Mouse (Mus musculus): ENCODE data around the gene Nfkb1. TPM values are rescaled to one million over a fixed set of nuclear protein-coding genes. Genes with fewer than 3 reads are reported as not detected.

Gene Nfkb1
- total RNA-seq, 2 experiments from 2014 or later = 19.4 to 25.4 TPM

DNA sequence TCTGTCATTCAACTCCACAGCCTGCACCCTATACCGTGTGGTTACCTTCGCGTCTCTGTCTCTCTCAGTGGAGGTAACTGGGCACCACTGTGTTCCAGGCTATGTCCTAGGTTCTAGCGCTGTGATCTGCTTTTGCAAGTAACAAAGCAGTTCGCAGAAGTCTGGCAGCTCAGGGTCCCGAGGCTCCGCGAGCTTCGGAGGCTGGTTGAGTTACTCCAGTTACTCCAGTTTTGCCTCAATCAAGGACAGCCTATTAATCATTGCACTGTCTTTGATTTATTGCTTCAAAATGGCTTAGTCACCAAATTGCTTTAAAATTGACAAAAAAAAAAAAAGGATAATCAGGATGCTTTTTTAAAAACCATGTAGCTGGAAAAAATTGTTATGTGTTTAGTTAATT lies 126.6 kb downstream of the Nfkb1 start:
- ATAC-seq (replicated peaks; ENCODE audit: low FRiP score, poor library complexity, severe bottlenecking) = no peak

DNA sequence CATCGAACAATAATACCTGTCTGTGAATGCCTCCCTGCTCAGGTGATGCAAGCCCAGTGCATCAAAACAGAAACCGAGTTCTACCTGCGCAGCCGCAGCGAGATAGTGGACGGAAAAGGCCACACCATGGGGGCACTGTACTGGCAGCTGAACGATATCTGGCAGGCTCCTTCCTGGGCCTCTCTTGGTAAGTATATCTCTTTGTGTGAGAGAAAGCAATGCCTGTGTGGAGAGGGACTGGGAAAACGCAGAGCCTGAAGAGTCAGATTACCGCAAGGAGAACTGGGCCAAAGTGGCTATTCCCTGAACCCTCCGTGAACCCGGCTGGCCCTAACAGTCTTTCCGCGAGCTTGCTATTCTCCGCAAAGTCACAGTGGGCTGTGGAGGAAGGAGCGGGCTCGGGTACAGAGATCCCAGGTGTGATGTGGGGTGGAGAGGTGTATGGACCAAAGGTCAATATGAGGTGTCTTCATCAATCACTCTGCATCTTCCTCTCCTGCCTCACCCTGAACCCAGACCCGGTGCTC lies 128.1 kb downstream of the Nfkb1 start:
- no peak for ATAC-seq (replicated peaks; ENCODE audit: low FRiP score, poor library complexity, severe bottlenecking)

DNA sequence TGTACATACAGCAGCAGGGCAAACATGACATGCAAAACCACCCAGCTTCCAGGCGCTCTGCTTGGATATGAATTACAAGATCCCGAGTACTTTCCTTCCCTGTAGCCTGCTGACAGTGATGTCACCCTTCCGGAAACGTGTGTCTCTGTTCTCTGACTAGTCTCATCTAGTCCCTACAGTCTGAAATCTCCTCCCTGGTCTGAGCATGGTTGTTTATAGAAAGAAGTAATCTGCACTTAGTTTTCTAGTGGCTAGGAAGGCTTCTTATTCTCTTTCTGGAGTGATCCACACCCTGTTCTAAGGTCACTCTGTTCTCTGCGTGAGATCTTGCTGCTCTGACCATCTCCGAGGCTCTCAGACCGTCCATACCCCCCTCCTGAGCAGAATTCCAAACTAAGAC lies 129.3 kb downstream of the Nfkb1 start:
- ATAC-seq (replicated peaks; ENCODE audit: low FRiP score, poor library complexity, severe bottlenecking) = no peak

DNA sequence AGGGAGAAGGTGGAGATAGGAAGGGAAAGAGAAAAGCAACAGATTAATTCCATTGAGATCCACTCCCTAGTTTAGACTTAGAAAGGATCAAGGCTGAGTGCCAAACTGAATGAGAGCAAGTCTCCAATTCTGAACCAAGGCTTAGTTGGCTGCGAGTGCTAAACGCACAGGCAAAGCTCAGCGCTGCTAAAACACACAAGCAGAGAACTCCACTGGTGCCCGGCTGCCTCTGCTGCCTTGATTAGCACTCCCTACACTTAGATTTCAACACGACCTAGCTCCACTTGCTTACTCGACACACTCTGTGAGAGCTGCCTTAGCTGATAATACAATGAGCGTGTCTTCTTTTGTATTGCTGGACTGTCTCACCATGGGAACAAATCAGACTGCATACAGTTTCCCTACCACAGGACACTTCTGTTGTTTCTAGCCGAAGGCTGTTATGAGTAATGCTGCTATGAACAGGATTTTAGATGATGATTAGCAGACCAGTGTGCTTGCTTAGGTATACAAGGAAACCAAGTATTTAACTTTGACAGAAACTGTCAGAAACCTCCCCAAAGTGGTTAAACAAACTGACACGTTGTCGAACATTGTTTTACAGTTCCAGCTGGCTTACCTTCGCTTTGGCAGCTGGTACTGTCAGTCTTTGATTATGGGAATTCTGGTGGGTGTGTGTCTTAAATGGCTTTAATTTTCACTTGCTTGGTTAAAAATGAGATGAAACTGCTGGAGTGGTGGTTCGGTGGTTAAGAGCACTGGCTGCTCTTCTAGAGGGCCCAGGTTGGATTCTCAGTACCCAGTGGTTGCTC lies 134.3 kb downstream of the Nfkb1 start:
- ATAC-seq (replicated peaks; ENCODE audit: low FRiP score, poor library complexity, severe bottlenecking) = no peak

DNA sequence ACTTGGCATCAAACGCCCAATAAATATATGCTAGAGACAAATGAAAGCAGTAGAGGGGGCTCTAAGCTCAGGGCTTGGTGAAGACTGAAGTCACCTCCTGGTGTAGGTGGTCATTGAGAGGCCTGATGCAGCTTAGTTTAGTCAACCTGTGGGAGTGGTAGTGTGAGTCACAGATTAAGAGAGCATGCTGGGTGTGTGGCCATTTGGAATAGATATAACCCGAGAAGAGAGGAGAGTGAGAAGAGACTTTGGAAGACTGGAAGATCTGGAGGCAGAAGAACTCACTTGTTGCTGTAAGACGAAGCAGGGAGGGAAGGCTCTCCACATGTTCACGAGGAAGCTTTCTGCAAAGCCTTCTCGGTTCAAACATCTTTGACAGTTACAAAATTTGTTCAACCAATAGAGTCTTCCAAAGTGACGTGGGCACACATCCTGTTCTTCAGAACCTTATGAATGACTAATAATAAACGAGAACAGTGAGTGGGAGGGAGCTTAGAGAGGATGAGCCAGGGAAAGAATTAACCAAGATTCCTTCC lies 135.2 kb downstream of the Nfkb1 start:
- ATAC-seq (replicated peaks; ENCODE audit: low FRiP score, poor library complexity, severe bottlenecking) = no peak

DNA sequence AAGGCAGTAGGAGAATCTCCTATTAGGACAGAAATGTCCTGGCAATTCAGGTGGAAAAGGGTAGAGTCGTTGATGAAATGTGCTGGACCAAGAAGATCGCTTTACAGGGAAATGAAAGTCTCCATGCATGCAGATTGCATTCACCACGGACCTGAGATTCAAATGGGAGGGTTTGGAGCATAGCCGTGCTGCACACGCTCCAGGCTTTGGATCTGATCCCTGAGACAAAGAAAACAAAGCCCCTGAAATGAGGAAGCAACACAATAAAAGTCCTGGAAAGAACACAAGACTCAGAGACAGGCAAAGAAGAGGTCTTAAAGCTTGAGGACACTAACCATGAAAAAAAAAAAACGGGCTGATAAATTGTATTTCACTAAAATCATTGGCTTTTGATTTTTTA lies 136.2 kb downstream of the Nfkb1 start:
- no peak for ATAC-seq (replicated peaks; ENCODE audit: low FRiP score, poor library complexity, severe bottlenecking)

DNA sequence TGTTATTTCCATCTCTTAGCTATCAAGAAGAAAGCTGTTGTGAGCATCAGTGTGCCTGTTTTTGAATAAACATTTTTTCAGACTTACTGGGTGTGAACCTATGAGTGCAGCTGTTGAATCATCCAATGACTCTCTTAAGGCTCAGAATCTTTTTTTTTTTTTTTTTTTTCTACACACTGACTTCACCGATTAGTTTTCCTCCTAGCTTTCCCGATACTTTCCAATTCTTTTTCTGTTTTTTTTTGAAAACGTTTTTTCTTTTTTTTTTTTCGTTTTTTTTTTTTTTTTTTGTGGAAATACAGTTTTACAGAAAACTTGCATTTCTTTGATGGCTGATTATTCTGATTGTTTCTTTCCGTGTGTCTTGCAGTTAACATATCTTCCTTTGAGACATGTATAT lies 138.5 kb downstream of the Nfkb1 start:
- no peak for ATAC-seq (replicated peaks; ENCODE audit: low FRiP score, poor library complexity, severe bottlenecking)

DNA sequence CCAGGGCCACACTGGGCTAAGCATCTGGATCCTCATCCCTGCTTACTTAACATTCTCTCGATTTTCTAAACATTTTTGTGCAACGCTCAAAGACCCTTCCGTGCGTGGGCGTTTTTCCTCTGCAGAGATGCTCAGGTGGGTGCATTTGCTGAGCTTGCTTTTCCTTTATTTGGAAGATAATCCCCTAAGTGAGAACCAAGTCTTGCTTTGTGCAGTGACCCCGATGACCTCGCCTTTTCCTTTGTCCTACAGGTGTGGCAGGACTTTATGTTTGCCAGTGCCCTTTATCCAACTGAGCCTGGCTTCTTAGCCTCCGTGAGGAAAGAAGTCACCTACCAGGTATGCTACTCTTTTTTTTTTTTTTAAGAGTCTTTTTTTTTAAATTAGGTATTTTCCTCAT lies 144.0 kb downstream of the Nfkb1 start:
- ATAC-seq (replicated peaks; ENCODE audit: low FRiP score, poor library complexity, severe bottlenecking) = no peak

DNA sequence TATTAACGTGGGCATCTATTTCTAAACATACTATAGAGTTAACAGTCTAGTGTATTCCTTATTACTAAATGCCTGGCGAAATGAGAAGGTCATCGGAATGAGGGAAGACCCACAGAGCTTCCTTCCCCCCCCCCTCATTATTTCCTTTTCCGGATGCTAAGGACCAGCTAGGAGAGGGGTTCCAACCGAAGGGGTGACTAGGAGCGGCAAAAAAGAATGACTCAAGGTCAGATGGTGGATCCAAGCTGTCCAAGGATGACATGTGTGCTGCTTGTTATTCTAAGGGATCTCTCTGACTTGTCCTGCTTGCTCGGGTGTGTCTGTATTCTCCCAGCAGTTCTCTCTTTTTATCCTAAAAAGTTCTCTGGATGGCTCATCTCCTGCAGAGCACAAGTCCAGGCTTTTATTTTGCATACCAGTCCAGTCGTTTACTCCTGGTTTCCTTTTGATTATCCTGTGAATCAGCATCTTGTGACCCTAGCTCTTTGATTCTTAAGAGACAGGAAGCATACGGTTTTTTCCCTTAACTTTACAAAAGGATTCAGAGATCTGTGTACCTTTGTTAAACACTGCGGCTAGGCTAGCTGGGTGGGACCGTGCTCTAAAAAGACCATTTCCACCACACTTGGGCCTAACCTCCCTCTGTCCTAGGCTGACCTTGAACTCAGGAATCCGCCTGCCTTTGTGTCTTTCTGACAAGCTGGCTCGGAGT lies 145.0 kb downstream of the Nfkb1 start:
- no peak for ATAC-seq (replicated peaks; ENCODE audit: low FRiP score, poor library complexity, severe bottlenecking)

Other genes with a start within 250 kb of the Nfkb1 start
- 3.1 and 4.6 TPM in 2 replicates for gene Manba, start 205.9 kb downstream of the Nfkb1 start, total RNA-seq (2015; ENCODE audit: low replicate concordance)
- gene Manba, start 205.9 kb downstream of the Nfkb1 start, total RNA-seq (2017; ENCODE audit: low replicate concordance) = 7.2 and 8.9 TPM in 2 replicates
- 8.5 and 12.5 TPM in 2 replicates for gene Slc39a8, start 133.7 kb upstream of the Nfkb1 start, total RNA-seq (2015; ENCODE audit: low replicate concordance)
- 4.0 and 6.8 TPM in 2 replicates for gene Slc39a8, start 133.7 kb upstream of the Nfkb1 start, total RNA-seq (2017; ENCODE audit: low replicate concordance)

All from erythroblast, adult 5-6 weeks (primary cell).